Mouse (Mus musculus) liver, postnatal 0 days (tissue): Measurements from ENCODE around the gene Dstn. TPM values are rescaled to one million over a fixed set of nuclear protein-coding genes. Genes with fewer than 3 reads are reported as not detected.

Source experiments
- ATAC-seq: fragments of 200-750 bp; cut with Nextera tagmentation; 2 replicates; pipeline ENCODE4 v1.8.0; 2017; ENCODE audit warnings: mild to moderate bottlenecking, moderate library complexity
- DNase-seq: peaks from one replicate; pipeline ENCODE4 v3.0.0-alpha.2; 2016
- H3K27ac ChIP-seq: fragments of 300-500 bp; sonication (generic); 2 replicates; pipeline ENCODE4 v1.5.1; 2014; ENCODE audit warnings: antibody characterized with exemption, moderate library complexity, mild to moderate bottlenecking, low read depth
- H3K27me3 ChIP-seq: fragments of 300-500 bp; sonication (generic); 2 replicates; pipeline ENCODE4 v1.6.1; 2014; ENCODE audit warnings: low read length, control low read depth, mixed read lengths; ENCODE audit not compliant: insufficient read depth
- H3K36me3 ChIP-seq: fragments of 300-500 bp; sonication (generic); replicated peaks from 2 replicates; pipeline ENCODE4 v1.6.1; 2014; ENCODE audit warnings: mild to moderate bottlenecking, control low read depth, low read length, moderate library complexity, mixed read lengths; ENCODE audit not compliant: insufficient read depth
- H3K4me1 ChIP-seq: fragments of 300-500 bp; sonication (generic); 2 replicates; pipeline ENCODE4 v1.6.1; 2014; ENCODE audit warnings: antibody characterized with exemption, mild to moderate bottlenecking, control low read depth; ENCODE audit not compliant: insufficient read depth
- H3K4me2 ChIP-seq: fragments of 300-500 bp; sonication (generic); 2 replicates; pipeline ENCODE4 v1.6.1; 2014; ENCODE audit warnings: low read depth, mild to moderate bottlenecking, low read length, moderate library complexity, mixed read lengths
- H3K4me3 ChIP-seq: fragments of 300-500 bp; sonication (generic); 2 replicates; pipeline ENCODE4 v1.5.1; 2014; ENCODE audit warnings: low read depth, low read length
- H3K9ac ChIP-seq: fragments of 300-500 bp; sonication (generic); replicated peaks from 2 replicates; pipeline ENCODE4 v1.6.1; 2014; ENCODE audit warnings: mild to moderate bottlenecking, moderate library complexity
- H3K9me3 ChIP-seq: fragments of 300-500 bp; sonication (generic); 2 replicates; pipeline ENCODE4 v1.6.1; 2016; ENCODE audit warnings: mild to moderate bottlenecking, control low read depth, low read length, mixed read lengths
- CTCF ChIP-seq: sonication (generic); IDR thresholded peaks from 2 replicates; pipeline ENCODE4 v1.5.1; 2016; ENCODE audit warnings: antibody characterized with exemption, low read depth
- EP300 ChIP-seq: IDR thresholded peaks from 2 replicates; pipeline ENCODE4 v1.6.1; 2016; ENCODE audit warnings: antibody characterized with exemption, low read depth, mild to moderate bottlenecking
- WGBS: fragments of 180-500 bp; shearing (Covaris S2); extraction: QIAGEN DNeasy Blood & Tissue Kit; methylation state at CpG from one replicate; pipeline ENCODE4 v1.1.7; 2014; ENCODE audit not compliant: insufficient replicate concordance; 5-methylcytosine and 5-hydroxymethylcytosine counted together
- polyA plus RNA-seq: library from polyadenylated mRNA; unstranded; fragments of >200 nt; fragmentation: Nextera tagmentation; extraction: Ambion mirVana; gene quantifications from 2 replicates; pipeline ENCODE4 v1.2.1, GENCODE M21; 2015

Dstn gene
- polyA plus RNA-seq, 1 experiment from 2014 or later: 155 TPM

- no peak overlapping the region for H3K9ac ChIP-seq
- no peak overlapping the region for H3K4me3 ChIP-seq
- no peak overlapping the region for H3K4me2 ChIP-seq
- H3K27me3 ChIP-seq: no peaks in the 10 kb centered on the region
- TF ChIP-seq CTCF (no peak), EP300 (no peak)
- ATAC-seq (no peak), DNase-seq (no peak)
- H3K27ac ChIP-seq: no peak overlapping the region
- no peaks in the 10 kb centered on the region for H3K36me3 ChIP-seq
- 82% methylated on average over 6 of the region's 6 CpGs for WGBS
- H3K4me1 ChIP-seq: no peaks in the 10 kb centered on the region; the same call in 1 of the 2 replicates
- no peaks in the 10 kb centered on the region for H3K9me3 ChIP-seq
Measured at GRCm38 (mm10) chr2:143879311-143879710, 35.8 kb upstream of the Dstn start.

GRCm38 (mm10) chr2:143882002-143882401 lies 33.1 kb upstream of the Dstn start:
- DNase-seq (no peak), ATAC-seq (no peak)
- H3K4me3 ChIP-seq: no peak overlapping the region
- H3K27ac ChIP-seq: no peak overlapping the region
- H3K36me3 ChIP-seq: no peaks in the 10 kb centered on the region
- no peaks in the 10 kb centered on the region for H3K4me1 ChIP-seq
- H3K4me2 ChIP-seq: no peak overlapping the region
- TF ChIP-seq CTCF (no peak), EP300 (no peak)
- no peak overlapping the region for H3K9ac ChIP-seq
- H3K27me3 ChIP-seq: no peaks in the 10 kb centered on the region
- 91% methylated on average over 4 of the region's 4 CpGs for WGBS
- H3K9me3 ChIP-seq: no peaks in the 10 kb centered on the region

DNA sequence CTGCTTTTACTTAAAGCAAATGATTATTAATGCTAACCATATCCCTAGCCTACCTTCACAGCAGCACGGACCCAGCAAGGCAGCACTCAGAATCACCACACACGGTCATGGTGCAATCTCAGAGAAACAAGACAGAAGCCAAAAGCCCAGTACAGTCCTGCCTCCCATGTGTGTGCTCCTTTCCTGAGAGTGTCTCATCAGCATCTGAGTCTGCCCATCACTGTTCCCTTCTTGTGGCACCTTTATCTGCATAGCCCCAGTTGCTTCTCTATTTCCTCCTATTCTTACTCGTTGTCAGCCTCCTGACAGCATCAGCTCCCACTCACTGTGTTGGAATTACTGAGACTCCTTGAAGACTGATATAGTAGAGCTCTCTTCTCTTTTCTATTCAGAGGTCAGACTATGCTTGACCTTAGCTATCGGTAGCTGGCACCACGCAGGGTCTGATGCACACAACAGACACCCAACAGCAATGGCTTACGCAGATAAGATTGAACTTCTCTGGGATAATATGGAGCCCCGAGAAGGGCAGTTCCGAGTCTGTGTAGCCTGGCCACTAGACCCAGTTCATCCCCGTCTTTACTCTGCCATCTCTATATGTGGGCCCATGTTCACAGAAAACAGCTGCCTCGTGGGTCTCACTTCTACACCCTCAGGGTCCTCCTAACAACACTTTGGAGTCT lies 32.4 kb upstream of the Dstn start:
- H3K9me3 ChIP-seq: no peaks in the 10 kb centered on the region
- H3K36me3 ChIP-seq: no peaks in the 10 kb centered on the region
- no peaks in the 10 kb centered on the region for H3K27me3 ChIP-seq
- no peak for DNase-seq
- H3K4me3 ChIP-seq: no peak overlapping the region
- no peak overlapping the region for H3K9ac ChIP-seq
- no peak overlapping the region for H3K4me2 ChIP-seq
- TF ChIP-seq CTCF (no peak), EP300 (no peak)
- ATAC-seq: no peak
- 66% methylated on average over 10 of the region's 10 CpGs for WGBS
- H3K27ac ChIP-seq: no peak overlapping the region
- no peaks in the 10 kb centered on the region for H3K4me1 ChIP-seq

DNA sequence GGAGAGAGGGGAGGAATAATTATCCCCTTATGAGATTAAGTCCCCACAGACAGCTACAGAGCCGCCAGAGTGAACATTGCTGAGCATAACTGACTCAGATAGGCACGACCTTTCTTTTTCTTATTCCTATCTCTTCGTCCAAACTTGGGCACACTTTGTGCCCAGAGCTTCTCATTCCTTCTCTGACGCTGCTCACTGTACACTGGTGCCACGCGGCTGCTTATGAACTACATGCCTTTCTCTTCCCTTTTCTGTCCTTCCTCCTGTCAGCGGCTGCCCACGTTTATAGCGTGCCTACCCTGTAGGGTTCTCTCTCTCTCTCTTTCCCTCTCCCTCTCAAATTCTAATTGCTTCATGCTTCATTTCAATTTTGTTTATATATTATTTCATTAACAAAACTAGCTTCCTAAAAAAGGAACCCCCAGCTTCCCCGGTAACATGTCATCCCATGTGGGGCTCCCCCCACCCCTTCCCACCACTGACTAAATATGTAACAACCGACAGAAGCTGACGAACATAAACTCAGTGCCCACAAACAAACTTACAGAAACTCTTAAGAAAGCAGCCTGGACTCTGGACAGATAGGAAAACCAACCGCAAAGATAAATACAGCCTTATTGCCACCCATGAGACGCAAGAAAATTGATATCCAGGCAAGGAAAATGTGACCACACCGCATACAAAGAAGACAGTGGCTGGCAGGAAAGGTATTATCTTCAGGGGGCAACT lies 25.8 kb upstream of the Dstn start:
- WGBS: 55% methylated on average over 15 of the region's 15 CpGs
- Histone ChIP-seq H3K27me3 (no peaks in the 10 kb centered on the region), H3K27ac (peak overlapping the region; percentile 34; the same call in 1 of the 2 replicates), H3K9ac (no peak overlapping the region; the same call in 1 of the 2 replicates), H3K4me1 (no peaks in the 10 kb centered on the region; the same call in 1 of the 2 replicates), H3K36me3 (no peaks in the 10 kb centered on the region), H3K4me3 (no peak overlapping the region), H3K4me2 (peak overlapping the region; percentile 22; the same call in 1 of the 2 replicates), H3K9me3 (no peaks in the 10 kb centered on the region)
- TF ChIP-seq EP300 (no peak), CTCF (no peak)
- DNase-seq: no peak
- ATAC-seq: peak; percentile 17; the same call in 1 of the 2 replicates

DNA sequence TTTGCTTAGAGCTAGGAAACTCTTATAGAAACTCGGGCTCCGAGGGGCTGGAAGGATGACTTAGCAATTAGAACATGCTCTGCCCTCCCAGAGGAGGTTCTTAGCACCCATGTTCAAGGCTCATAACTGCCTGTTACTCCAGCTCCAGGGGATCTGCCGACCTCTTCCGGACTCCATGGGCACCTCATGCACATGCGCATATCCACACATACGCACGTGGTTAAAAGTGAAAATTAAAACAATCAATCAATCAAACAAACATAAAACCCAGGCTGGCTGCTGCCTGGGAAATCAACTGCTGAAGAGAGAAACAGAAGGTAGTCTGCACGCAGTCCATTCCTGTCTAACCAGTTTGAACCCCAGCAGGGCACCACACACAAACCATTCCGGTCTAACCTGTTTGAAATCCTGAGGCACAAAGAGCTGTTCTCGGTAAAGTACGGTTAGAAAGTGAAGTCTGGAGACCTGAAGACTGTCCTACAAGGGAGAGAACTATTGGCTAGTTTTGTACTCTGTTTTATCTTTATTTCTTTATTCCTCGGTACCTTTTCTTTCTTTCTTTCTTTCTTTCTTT lies 25.2 kb upstream of the Dstn start:
- Histone ChIP-seq H3K4me3 (no peak overlapping the region), H3K27ac (no peak overlapping the region), H3K9me3 (no peaks in the 10 kb centered on the region), H3K27me3 (no peaks in the 10 kb centered on the region), H3K36me3 (no peaks in the 10 kb centered on the region), H3K4me2 (0 out of 2 replicates have a peak overlapping the region, but pooled peaks have one; percentile 9), H3K4me1 (no peaks in the 10 kb centered on the region; the same call in 1 of the 2 replicates), H3K9ac (no peak overlapping the region)
- WGBS: 57% methylated on average over 12 of the region's 12 CpGs
- peak; percentile 29; the same call in 1 of the 2 replicates for ATAC-seq
- no peak for DNase-seq
- no peak for TF ChIP-seq EP300
- no peak for TF ChIP-seq CTCF

DNA sequence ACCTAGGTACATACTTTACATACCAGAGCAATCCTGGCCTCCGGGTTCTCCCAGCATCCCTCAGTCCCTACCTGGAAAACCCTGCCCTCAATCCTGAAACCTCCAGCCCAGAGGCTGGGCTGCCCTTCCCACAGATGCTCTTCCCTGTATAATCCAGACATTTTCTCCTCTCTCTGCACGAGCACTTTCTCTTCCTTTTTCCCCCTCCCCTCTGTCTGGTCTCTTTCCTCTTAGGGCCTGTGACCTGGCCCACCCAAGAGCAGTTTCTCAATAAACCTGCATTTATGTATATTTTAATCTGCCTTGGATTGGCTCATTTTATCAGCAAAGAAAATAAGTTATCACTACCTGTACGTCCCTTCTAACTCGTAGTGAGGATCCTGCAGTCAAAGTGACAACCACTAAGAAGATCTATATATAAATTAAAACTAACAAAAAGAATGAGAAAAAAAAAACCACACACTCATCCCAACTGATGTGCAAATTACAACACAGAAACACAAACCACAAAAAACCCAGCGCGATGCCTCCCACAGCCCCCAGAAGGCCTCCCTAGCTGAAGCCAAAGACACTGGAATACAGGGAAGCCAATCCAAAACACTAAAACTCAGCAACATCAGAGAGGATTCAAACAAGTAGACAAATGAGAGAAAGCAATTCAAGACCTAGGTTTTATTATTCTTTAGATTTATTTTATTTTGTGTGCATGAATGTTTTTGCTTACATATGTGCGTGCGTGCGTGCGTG lies 23.6 kb upstream of the Dstn start:
- 66% methylated on average over 10 of the region's 10 CpGs for WGBS
- no peak for ATAC-seq
- TF ChIP-seq EP300 (no peak), CTCF (no peak)
- no peaks in the 10 kb centered on the region for H3K27me3 ChIP-seq
- H3K4me2 ChIP-seq: no peak overlapping the region
- H3K9me3 ChIP-seq: no peaks in the 10 kb centered on the region
- no peaks in the 10 kb centered on the region; the same call in 1 of the 2 replicates for H3K4me1 ChIP-seq
- H3K36me3 ChIP-seq: no peaks in the 10 kb centered on the region
- H3K4me3 ChIP-seq: no peak overlapping the region
- H3K27ac ChIP-seq: no peak overlapping the region
- H3K9ac ChIP-seq: no peak overlapping the region
- DNase-seq: no peak
